Mouse (Mus musculus): ENCODE results near the gene Hoxb1. TPM values are rescaled to one million over a fixed set of nuclear protein-coding genes. Genes with fewer than 3 reads are reported as not detected.

Gene Hoxb1
- total and polyA plus RNA-seq, 3 experiments, result not detected

DNA sequence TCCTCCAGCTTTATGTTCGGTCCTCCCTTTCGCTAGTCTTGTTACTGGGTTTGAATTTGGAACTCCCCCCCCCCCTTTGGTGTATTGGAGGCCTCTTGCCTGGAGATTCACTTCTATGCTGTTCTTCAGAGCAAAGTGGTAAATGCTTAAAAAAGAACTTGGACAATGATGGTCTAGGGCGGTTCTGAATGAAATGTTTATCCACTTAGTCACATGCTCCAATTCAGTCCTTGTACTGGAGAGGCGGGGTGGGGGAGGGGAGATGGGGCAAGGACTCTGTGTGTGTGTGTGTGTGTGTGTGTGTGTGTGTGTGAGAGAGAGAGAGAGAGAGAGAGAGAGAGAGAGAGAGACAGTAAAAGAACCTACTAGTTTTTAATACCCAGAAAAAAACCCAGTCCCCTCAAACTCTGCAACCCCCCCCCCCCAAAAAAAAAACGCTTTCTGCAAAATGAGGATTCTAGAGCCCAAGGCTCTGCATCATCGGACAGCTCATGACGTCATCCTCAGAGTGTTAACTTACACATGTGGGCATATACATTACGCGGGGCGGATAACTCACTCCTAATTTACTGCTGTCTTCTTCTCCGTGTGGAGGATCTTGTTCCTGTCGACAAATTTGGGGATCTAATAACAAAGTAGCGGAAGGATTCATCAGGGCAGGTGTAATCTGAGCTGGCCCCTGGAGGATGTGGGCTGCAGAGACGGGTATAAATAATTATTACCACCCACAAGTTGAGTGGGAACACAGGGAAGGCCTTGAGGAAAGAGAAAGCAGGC is 42.9 kb downstream of the Hoxb1 start:
- H3K9ac ChIP-seq (ENCODE audit: low read depth, low read length), result no peak overlapping the region
- no peak for TF ChIP-seq POLR2A (IDR thresholded peaks at IDR 0.05; ENCODE audit: insufficient read depth, low read depth, low read length)
- TF ChIP-seq CTCF (IDR thresholded peaks at IDR 0.05), result no peak
- no peak for TF ChIP-seq EP300 (IDR thresholded peaks at IDR 0.05; ENCODE audit: insufficient read depth, low read depth, low read length)
- DNase-seq, result no peak
- intact Hi-C loops (cut with DNase I), result loop anchor here (5.0 kb wide), 2 partner anchors 41 to 56 kb away; partner anchors contain the start of genes Hoxb1 and Hoxb2
- H3K27ac ChIP-seq, result no peak overlapping the region; the same call in 1 of the 2 replicates
- H3K4me1 ChIP-seq (ENCODE audit: control insufficient read depth, insufficient read depth, low read length), result peaks cover 8% of the 10 kb centered on the region
- H3K79me2 ChIP-seq (replicated peaks; ENCODE audit: control insufficient read depth, insufficient read depth, low read length), result no peaks in the 10 kb centered on the region
- 64% methylated on average over 14 of the region's 14 CpGs for WGBS
- no peaks in the 10 kb centered on the region for H3K36me3 ChIP-seq (ENCODE audit: control insufficient read depth, insufficient read depth, low read length)
- H3K27me3 ChIP-seq (ENCODE audit: control insufficient read depth, insufficient read depth, low read length), result 0 out of 2 replicates have a peak, but pooled peaks cover 2% of the 10 kb centered on the region
- H3K4me3 ChIP-seq, result no peak overlapping the region

- no peak for DNase-seq
- no peak for TF ChIP-seq POLR2A (IDR thresholded peaks at IDR 0.05; ENCODE audit: insufficient read depth, low read depth, low read length)
- TF ChIP-seq CTCF (IDR thresholded peaks at IDR 0.05), result no peak
- TF ChIP-seq EP300 (IDR thresholded peaks at IDR 0.05; ENCODE audit: insufficient read depth, low read depth, low read length), result no peak
- intact Hi-C loops (cut with DNase I), result no loop called here
- H3K27me3 ChIP-seq (ENCODE audit: control insufficient read depth, insufficient read depth, low read length), result peaks cover 2% of the 10 kb centered on the region; the same call in 1 of the 2 replicates
- H3K36me3 ChIP-seq (ENCODE audit: control insufficient read depth, insufficient read depth, low read length), result no peaks in the 10 kb centered on the region
- WGBS, result 49% methylated on average over 5 of the region's 5 CpGs
- peaks cover 9% of the 10 kb centered on the region for H3K4me1 ChIP-seq (ENCODE audit: control insufficient read depth, insufficient read depth, low read length)
- no peak overlapping the region for H3K4me3 ChIP-seq
- H3K9ac ChIP-seq (ENCODE audit: low read depth, low read length), result no peak overlapping the region
- H3K27ac ChIP-seq, result no peak overlapping the region
- H3K79me2 ChIP-seq (replicated peaks; ENCODE audit: control insufficient read depth, insufficient read depth, low read length), result no peaks in the 10 kb centered on the region
Measured at GRCm38 (mm10) chr11:96411019-96411418, 45.5 kb downstream of the Hoxb1 start.

GRCm38 (mm10) chr11:96411934-96412333 is 46.4 kb downstream of the Hoxb1 start:
- no peaks in the 10 kb centered on the region for H3K36me3 ChIP-seq (ENCODE audit: control insufficient read depth, insufficient read depth, low read length)
- TF ChIP-seq POLR2A (IDR thresholded peaks at IDR 0.05; ENCODE audit: insufficient read depth, low read depth, low read length), result no peak
- peak; percentile 18 for TF ChIP-seq CTCF (IDR thresholded peaks at IDR 0.05)
- no peak for TF ChIP-seq EP300 (IDR thresholded peaks at IDR 0.05; ENCODE audit: insufficient read depth, low read depth, low read length)
- intact Hi-C loops (cut with DNase I), result no loop called here
- no peak overlapping the region for H3K9ac ChIP-seq (ENCODE audit: low read depth, low read length)
- WGBS, result 71% methylated on average over 4 of the region's 4 CpGs
- DNase-seq, result no peak
- H3K4me3 ChIP-seq, result no peak overlapping the region
- peaks cover 9% of the 10 kb centered on the region for H3K4me1 ChIP-seq (ENCODE audit: control insufficient read depth, insufficient read depth, low read length)
- peaks cover 2% of the 10 kb centered on the region; the same call in 1 of the 2 replicates for H3K27me3 ChIP-seq (ENCODE audit: control insufficient read depth, insufficient read depth, low read length)
- no peaks in the 10 kb centered on the region for H3K79me2 ChIP-seq (replicated peaks; ENCODE audit: control insufficient read depth, insufficient read depth, low read length)
- H3K27ac ChIP-seq, result no peak overlapping the region

DNA sequence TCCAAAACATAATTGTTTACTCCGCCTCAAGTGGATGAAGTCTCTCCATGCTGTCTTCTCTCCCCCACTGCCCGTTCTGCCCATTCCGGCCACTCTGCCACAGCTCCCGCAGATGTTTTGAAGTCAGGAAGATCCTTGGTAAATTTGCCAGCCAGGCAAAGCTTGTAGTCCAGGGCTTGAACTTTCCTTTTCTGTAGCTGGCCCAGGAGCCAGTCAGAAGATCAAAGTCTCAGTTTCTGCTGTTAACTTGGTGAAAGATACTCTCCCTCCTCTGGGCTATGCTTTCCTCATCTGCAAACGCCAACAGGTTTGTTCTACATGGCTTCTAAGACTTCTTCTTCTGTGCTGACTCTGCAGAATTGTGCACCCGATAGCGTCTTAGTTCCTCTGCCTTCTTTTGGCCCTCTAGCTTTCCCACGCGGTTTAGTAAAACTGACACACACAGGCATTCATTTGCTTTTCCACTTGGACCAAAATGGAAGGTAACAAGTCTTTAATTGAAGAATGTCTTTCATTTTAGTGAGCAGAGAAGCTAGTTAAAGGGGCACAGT is 47.5 kb downstream of the Hoxb1 start:
- Histone ChIP-seq H3K4me3 (no peak overlapping the region), H3K9ac (ENCODE audit: low read depth, low read length) (no peak overlapping the region), H3K4me1 (ENCODE audit: control insufficient read depth, insufficient read depth, low read length) (peaks cover 7% of the 10 kb centered on the region), H3K27ac (no peak overlapping the region), H3K36me3 (ENCODE audit: control insufficient read depth, insufficient read depth, low read length) (no peaks in the 10 kb centered on the region), H3K79me2 (replicated peaks; ENCODE audit: control insufficient read depth, insufficient read depth, low read length) (no peaks in the 10 kb centered on the region), H3K27me3 (ENCODE audit: control insufficient read depth, insufficient read depth, low read length) (peaks cover 3% of the 10 kb centered on the region; the same call in 1 of the 2 replicates)
- no peak for DNase-seq
- intact Hi-C loops (cut with DNase I), result no loop called here
- 69% methylated on average over 9 of the region's 9 CpGs for WGBS
- no peak for TF ChIP-seq EP300 (IDR thresholded peaks at IDR 0.05; ENCODE audit: insufficient read depth, low read depth, low read length)
- no peak for TF ChIP-seq CTCF (IDR thresholded peaks at IDR 0.05)
- TF ChIP-seq POLR2A (IDR thresholded peaks at IDR 0.05; ENCODE audit: insufficient read depth, low read depth, low read length), result no peak

DNA sequence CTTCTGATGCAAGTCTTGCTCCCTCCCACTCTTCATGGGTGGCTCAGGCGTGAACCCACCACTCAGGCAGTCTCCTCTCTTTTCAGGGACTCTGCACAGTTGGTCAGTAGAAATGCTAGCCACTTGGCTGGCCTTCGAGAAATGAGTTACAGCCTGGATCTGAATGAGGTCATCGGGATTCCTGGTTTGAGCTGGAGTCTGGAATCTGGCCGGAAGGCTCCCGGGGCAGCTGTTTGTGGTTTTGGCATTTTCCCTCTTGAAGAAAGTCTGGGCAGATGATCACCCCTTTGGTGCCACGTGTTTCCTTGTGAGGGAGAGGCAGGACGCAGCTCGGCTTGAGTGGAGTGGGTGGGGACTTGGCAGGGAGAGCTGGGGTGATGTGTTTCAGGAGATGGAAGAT is 48.0 kb downstream of the Hoxb1 start:
- peak; percentile 69 to 82 for DNase-seq
- H3K4me3 ChIP-seq, result no peak overlapping the region
- TF ChIP-seq CTCF (IDR thresholded peaks at IDR 0.05) (no peak), EP300 (IDR thresholded peaks at IDR 0.05; ENCODE audit: insufficient read depth, low read depth, low read length) (no peak), POLR2A (IDR thresholded peaks at IDR 0.05; ENCODE audit: insufficient read depth, low read depth, low read length) (no peak)
- no peak overlapping the region for H3K9ac ChIP-seq (ENCODE audit: low read depth, low read length)
- no peak overlapping the region for H3K27ac ChIP-seq
- 6% methylated on average over 8 of the region's 8 CpGs for WGBS
- H3K27me3 ChIP-seq (ENCODE audit: control insufficient read depth, insufficient read depth, low read length), result peaks cover 3% of the 10 kb centered on the region; the same call in 1 of the 2 replicates
- H3K36me3 ChIP-seq (ENCODE audit: control insufficient read depth, insufficient read depth, low read length), result no peaks in the 10 kb centered on the region
- no peaks in the 10 kb centered on the region for H3K79me2 ChIP-seq (replicated peaks; ENCODE audit: control insufficient read depth, insufficient read depth, low read length)
- intact Hi-C loops (cut with DNase I), result no loop called here
- peaks cover 7% of the 10 kb centered on the region for H3K4me1 ChIP-seq (ENCODE audit: control insufficient read depth, insufficient read depth, low read length)

GRCm38 (mm10) chr11:96414002-96414401 is 48.5 kb downstream of the Hoxb1 start:
- Histone ChIP-seq H3K27ac (no peak overlapping the region), H3K4me3 (no peak overlapping the region), H3K36me3 (ENCODE audit: control insufficient read depth, insufficient read depth, low read length) (no peaks in the 10 kb centered on the region), H3K27me3 (ENCODE audit: control insufficient read depth, insufficient read depth, low read length) (peaks cover 3% of the 10 kb centered on the region; the same call in 1 of the 2 replicates), H3K9ac (ENCODE audit: low read depth, low read length) (no peak overlapping the region), H3K79me2 (replicated peaks; ENCODE audit: control insufficient read depth, insufficient read depth, low read length) (no peaks in the 10 kb centered on the region), H3K4me1 (ENCODE audit: control insufficient read depth, insufficient read depth, low read length) (peaks cover 7% of the 10 kb centered on the region)
- DNase-seq, result no peak
- 20% methylated on average over 2 of the region's 2 CpGs for WGBS
- no peak for TF ChIP-seq CTCF (IDR thresholded peaks at IDR 0.05)
- no peak for TF ChIP-seq EP300 (IDR thresholded peaks at IDR 0.05; ENCODE audit: insufficient read depth, low read depth, low read length)
- no peak for TF ChIP-seq POLR2A (IDR thresholded peaks at IDR 0.05; ENCODE audit: insufficient read depth, low read depth, low read length)
- intact Hi-C loops (cut with DNase I), result no loop called here

Small RNA genes lying within 50 kb of the gene (microRNA-seq; reads per million reads assigned to microRNA genes)
- 1,670 to 2,301 reads per million in 2 experiments for gene Mir10a

Other genes with a start within 250 kb of the Hoxb1 start
- not detected for gene Ttll6, start 232.0 kb upstream of the Hoxb1 start, total RNA-seq (2021)
- 0.06 and 0.18 TPM in 2 replicates for gene Ttll6, start 232.0 kb upstream of the Hoxb1 start, polyA plus RNA-seq (2012; rRNA removed)
- not detected for gene Hoxb13, start 171.4 kb upstream of the Hoxb1 start, total RNA-seq (2021)
- not detected in 2 replicates for gene Hoxb13, start 171.4 kb upstream of the Hoxb1 start, polyA plus RNA-seq (2012; rRNA removed)
- not detected for gene Hoxb9, start 94.3 kb upstream of the Hoxb1 start, total RNA-seq (2021)
- gene Hoxb9, start 94.3 kb upstream of the Hoxb1 start, polyA plus RNA-seq (2012; rRNA removed), result not detected in 2 replicates
- gene Hoxb8, start 83.8 kb upstream of the Hoxb1 start, total RNA-seq (2021), result not detected
- gene Hoxb8, start 83.8 kb upstream of the Hoxb1 start, polyA plus RNA-seq (2012; rRNA removed), result not detected in 2 replicates
- not detected for gene Hoxb7, start 79.1 kb upstream of the Hoxb1 start, total RNA-seq (2021)
- gene Hoxb7, start 79.1 kb upstream of the Hoxb1 start, polyA plus RNA-seq (2012; rRNA removed), result not detected in 2 replicates
- not detected for gene Hoxb6, start 73.3 kb upstream of the Hoxb1 start, total RNA-seq (2021)
- not detected in 2 replicates for gene Hoxb6, start 73.3 kb upstream of the Hoxb1 start, polyA plus RNA-seq (2012; rRNA removed)
- gene Hoxb5, start 62.4 kb upstream of the Hoxb1 start, total RNA-seq (2021), result under 1 TPM in 1 of 2 experiments, not detected in 1; 0.18 TPM
- gene Hoxb5, start 62.4 kb upstream of the Hoxb1 start, polyA plus RNA-seq (2012; rRNA removed), result 0.20 and 0.23 TPM in 2 replicates
- under 1 TPM; 0.63 to 0.75 TPM for gene Hoxb4, start 47.5 kb upstream of the Hoxb1 start, total RNA-seq (2021)
- 1.00 and 1.1 TPM in 2 replicates for gene Hoxb4, start 47.5 kb upstream of the Hoxb1 start, polyA plus RNA-seq (2012; rRNA removed)
- under 1 TPM; 0.23 to 0.30 TPM for gene Hoxb3, start 42.4 kb upstream of the Hoxb1 start, total RNA-seq (2021)
- 0.64 and 0.82 TPM in 2 replicates for gene Hoxb3, start 42.4 kb upstream of the Hoxb1 start, polyA plus RNA-seq (2012; rRNA removed)
- under 1 TPM; 0.23 to 0.68 TPM for gene Hoxb2, start 15.2 kb upstream of the Hoxb1 start, total RNA-seq (2021)
- 0.91 and 1.4 TPM in 2 replicates for gene Hoxb2, start 15.2 kb upstream of the Hoxb1 start, polyA plus RNA-seq (2012; rRNA removed)
- gene Skap1, start 98.8 kb downstream of the Hoxb1 start, total RNA-seq (2021), result under 1 TPM in 1 of 2 experiments, not detected in 1; 0.25 TPM
- 0.67 and 0.98 TPM in 2 replicates for gene Skap1, start 98.8 kb downstream of the Hoxb1 start, polyA plus RNA-seq (2012; rRNA removed)